Mouse (Mus musculus) stomach, embryonic 15.5 days (tissue): ENCODE data around the gene Tapbp. TPM values are rescaled to one million over a fixed set of nuclear protein-coding genes. Genes with fewer than 3 reads are reported as not detected.

Source experiments
- ATAC-seq: fragments of 200-750 bp; cut with Nextera tagmentation; 2 replicates; pipeline ENCODE4 v1.8.0; 2017; ENCODE audit warnings: low read depth, moderate number of reproducible peaks, moderate TSS enrichment; ENCODE audit not compliant: insufficient read depth, low FRiP score
- H3K27ac ChIP-seq: fragments of 300-500 bp; sonication (generic); 2 replicates; pipeline ENCODE4 v1.5.1; 2015; ENCODE audit warnings: mild to moderate bottlenecking, inconsistent platforms
- H3K27me3 ChIP-seq: fragments of 300-500 bp; sonication (generic); replicated peaks from 2 replicates; pipeline ENCODE4 v1.6.1; 2015; ENCODE audit warnings: inconsistent platforms
- H3K36me3 ChIP-seq: fragments of 300-500 bp; sonication (generic); 2 replicates; pipeline ENCODE4 v1.6.1; 2015; ENCODE audit warnings: inconsistent platforms
- H3K4me1 ChIP-seq: fragments of 300-500 bp; sonication (generic); 2 replicates; pipeline ENCODE4 v1.6.1; 2015; ENCODE audit warnings: inconsistent platforms
- H3K4me2 ChIP-seq: fragments of 300-500 bp; sonication (generic); 2 replicates; pipeline ENCODE4 v1.6.1; 2015; ENCODE audit warnings: mild to moderate bottlenecking, inconsistent platforms
- H3K4me3 ChIP-seq: fragments of 300-500 bp; sonication (generic); replicated peaks from 2 replicates; pipeline ENCODE4 v1.5.1; 2015; ENCODE audit warnings: inconsistent platforms
- H3K9ac ChIP-seq: fragments of 300-500 bp; sonication (generic); 2 replicates; pipeline ENCODE4 v1.6.1; 2015; ENCODE audit warnings: inconsistent platforms
- H3K9me3 ChIP-seq: fragments of 300-500 bp; sonication (generic); 2 replicates; pipeline ENCODE4 v1.6.1; 2016; ENCODE audit warnings: inconsistent platforms
- WGBS: fragments of 180-500 bp; shearing (Covaris S2); methylation state at CpG from one replicate; pipeline ENCODE4 v1.1.7; 2015; 5-methylcytosine and 5-hydroxymethylcytosine counted together
- polyA plus RNA-seq: library from polyadenylated mRNA; unstranded; fragments of >200 nt; fragmentation: Nextera tagmentation; extraction: Ambion mirVana; gene quantifications from 2 replicates; pipeline ENCODE4 v1.2.1, GENCODE M21; 2015

Gene Tapbp
- polyA plus RNA-seq, 1 experiment from 2014 or later, result 50.1 TPM

- 0 out of 2 replicates have a peak overlapping the region, but pooled peaks have one; percentile 21 for H3K27ac ChIP-seq
- WGBS, result 75% methylated on average over 4 of the region's 4 CpGs
- H3K4me3 ChIP-seq, result peak overlapping the region; percentile 13; the same call in 1 of the 2 replicates
- H3K4me2 ChIP-seq, result peak overlapping the region; percentile 75
- H3K27me3 ChIP-seq, result no peaks in the 10 kb centered on the region
- H3K36me3 ChIP-seq, result peaks cover 12% of the 10 kb centered on the region
- peaks cover 48% of the 10 kb centered on the region for H3K4me1 ChIP-seq
- no peak for ATAC-seq
- no peaks in the 10 kb centered on the region for H3K9me3 ChIP-seq
- H3K9ac ChIP-seq, result no peak overlapping the region
Measured at GRCm38 (mm10) chr17:33952879-33953278, 37.2 kb downstream of the Tapbp start.

GRCm38 (mm10) chr17:33953310-33953709 is 37.6 kb downstream of the Tapbp start:
- WGBS, result 68% methylated on average over 3 of the region's 3 CpGs
- ATAC-seq, result no peak
- Histone ChIP-seq H3K4me2 (peak overlapping the region; percentile 75), H3K4me1 (peaks cover 48% of the 10 kb centered on the region), H3K4me3 (peak overlapping the region; percentile 13; the same call in 1 of the 2 replicates), H3K9ac (no peak overlapping the region), H3K27me3 (no peaks in the 10 kb centered on the region), H3K27ac (0 out of 2 replicates have a peak overlapping the region, but pooled peaks have one; percentile 21), H3K9me3 (no peaks in the 10 kb centered on the region), H3K36me3 (peaks cover 12% of the 10 kb centered on the region)

GRCm38 (mm10) chr17:33953961-33954565 is 38.4 kb downstream of the Tapbp start:
- Histone ChIP-seq H3K9ac (peak overlapping the region; percentile 100), H3K4me2 (peak overlapping the region; percentile 75), H3K4me1 (peaks cover 48% of the 10 kb centered on the region), H3K27me3 (no peaks in the 10 kb centered on the region), H3K27ac (peak overlapping the region; percentile 93; the same call in 1 of the 2 replicates), H3K9me3 (no peaks in the 10 kb centered on the region), H3K36me3 (peaks cover 13% of the 10 kb centered on the region), H3K4me3 (peak overlapping the region; percentile 94)
- WGBS, result 28% methylated on average over 5 of the region's 5 CpGs
- ATAC-seq, result no peak

DNA sequence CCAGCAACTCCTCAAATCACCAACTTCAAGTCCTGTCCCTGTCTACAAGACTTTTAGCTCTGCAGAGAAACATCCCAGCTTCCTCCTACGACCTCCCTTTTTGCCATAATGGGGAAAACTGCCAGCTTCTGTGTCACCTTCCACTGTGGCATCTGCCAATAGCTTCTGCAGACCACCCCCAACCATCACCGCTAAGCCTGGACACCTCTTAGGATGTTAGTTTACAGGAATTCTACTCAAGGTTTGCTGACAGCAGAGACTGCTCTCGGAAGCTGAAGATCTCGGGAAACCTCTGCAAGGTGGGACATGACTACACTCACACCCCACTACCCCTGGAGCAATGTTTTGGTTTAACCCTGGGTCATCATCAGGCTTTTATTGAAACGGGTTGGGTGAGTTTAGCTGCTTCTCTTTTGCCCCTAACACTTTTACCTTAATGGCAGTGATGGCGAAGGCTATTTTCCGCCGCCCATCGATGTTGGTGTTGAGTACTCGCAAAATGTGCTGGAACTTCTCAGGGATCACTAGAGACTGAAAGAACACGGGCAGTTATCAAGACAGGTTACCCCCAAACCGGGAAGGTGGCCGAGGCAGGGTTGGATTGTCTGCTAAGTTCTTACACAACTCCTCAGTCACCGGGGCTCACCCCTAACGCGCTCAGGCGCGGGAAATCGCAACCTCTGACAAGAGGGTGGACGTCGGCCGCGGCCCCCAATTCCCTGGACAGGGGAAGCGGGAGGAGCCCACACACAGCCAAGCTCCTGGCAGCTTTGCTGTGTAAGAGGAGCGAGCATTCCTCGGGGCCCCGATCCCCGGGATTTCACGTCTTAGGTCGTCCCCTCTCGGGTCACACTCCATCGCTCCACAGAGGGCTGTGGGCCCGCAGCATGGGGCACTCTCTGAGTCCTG is 39.2 kb downstream of the Tapbp start:
- Histone ChIP-seq H3K9me3 (no peaks in the 10 kb centered on the region), H3K27ac (peak overlapping the region; percentile 93), H3K4me2 (peak overlapping the region; percentile 75), H3K9ac (peak overlapping the region; percentile 100), H3K4me1 (peaks cover 48% of the 10 kb centered on the region), H3K4me3 (peak overlapping the region; percentile 94), H3K36me3 (peaks cover 19% of the 10 kb centered on the region), H3K27me3 (no peaks in the 10 kb centered on the region)
- WGBS, result under 1% methylated on average over 33 of the region's 33 CpGs
- peak; percentile 3; the same call in 1 of the 2 replicates for ATAC-seq

DNA sequence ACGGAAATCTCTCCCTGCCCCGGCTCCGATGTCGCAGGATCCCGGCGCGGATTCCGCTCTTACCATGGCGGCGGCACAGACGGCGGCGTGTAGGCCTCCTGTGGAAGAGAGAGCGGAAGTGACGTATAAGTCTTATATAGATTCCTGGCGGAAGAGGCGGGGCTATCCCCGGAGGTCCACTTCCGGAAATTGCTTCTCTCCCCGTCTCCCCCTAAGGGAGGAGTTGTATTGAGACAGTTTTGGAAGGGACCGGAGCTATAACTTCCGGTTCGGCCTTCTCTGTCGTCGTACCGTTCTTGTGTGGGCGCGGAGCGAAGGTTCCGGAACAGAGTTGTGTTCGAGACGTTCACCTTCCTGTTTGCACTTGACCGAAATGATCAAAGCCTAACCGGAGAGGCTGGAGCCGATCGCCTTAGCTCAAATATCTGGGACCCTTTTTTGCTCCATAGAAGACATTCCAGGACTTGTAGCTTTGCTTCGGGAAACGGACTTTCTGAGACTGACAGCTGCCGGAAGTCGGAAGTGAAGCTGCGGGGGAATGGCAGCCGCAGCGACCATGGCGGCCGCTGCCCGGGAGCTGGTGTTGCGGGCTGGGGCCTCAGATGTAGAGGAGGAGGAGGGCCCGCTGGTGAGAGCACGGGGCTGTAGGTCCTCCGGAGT is 40.0 kb downstream of the Tapbp start, which contains the start of the genes Vps52 and Rps18:
Vps52 (plus strand) TSS at position 258 of the 660 bp plus-strand sequence.
Rps18 (minus strand) TSS at position 447 of the 660 bp plus-strand sequence.
- under 1% methylated on average over 50 of the region's 50 CpGs for WGBS
- peaks cover 25% of the 10 kb centered on the region for H3K36me3 ChIP-seq
- peak within 1 kb of the TSS; percentile 93 for H3K27ac ChIP-seq
- peak; percentile 86 for ATAC-seq
- H3K27me3 ChIP-seq, result no peaks in the 10 kb centered on the region
- H3K4me3 ChIP-seq, result peak within 1 kb of the TSS; percentile 94
- no peaks in the 10 kb centered on the region for H3K9me3 ChIP-seq
- H3K4me1 ChIP-seq, result peaks cover 40% of the 10 kb centered on the region
- peak within 1 kb of the TSS; percentile 75 for H3K4me2 ChIP-seq
- H3K9ac ChIP-seq, result peak within 1 kb of the TSS; percentile 100

DNA sequence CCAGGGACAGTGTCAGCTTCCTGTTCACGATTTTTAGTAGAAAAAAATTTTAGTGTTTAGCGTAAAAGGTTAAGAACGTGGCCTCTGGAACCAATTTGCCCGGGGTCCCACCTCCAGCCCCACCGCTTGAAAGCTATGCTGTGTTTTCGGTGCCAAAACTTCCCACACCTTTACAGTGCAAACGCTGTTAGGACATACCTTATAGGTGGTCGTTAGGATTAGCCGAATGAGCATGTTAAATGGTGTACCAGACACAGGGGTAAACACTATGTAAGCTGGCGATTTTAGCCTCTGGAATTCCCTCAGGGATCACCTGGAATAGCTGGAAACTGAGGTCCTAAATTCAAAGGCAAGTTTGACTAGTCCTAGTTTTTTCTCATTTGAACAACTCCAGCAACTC is 40.6 kb downstream of the Tapbp start:
- no peaks in the 10 kb centered on the region for H3K27me3 ChIP-seq
- 5% methylated on average over 10 of the region's 10 CpGs for WGBS
- H3K9me3 ChIP-seq, result no peaks in the 10 kb centered on the region
- H3K4me3 ChIP-seq, result peak overlapping the region; percentile 94
- H3K27ac ChIP-seq, result peak overlapping the region; percentile 90
- H3K4me1 ChIP-seq, result peaks cover 34% of the 10 kb centered on the region
- peaks cover 25% of the 10 kb centered on the region for H3K36me3 ChIP-seq
- H3K9ac ChIP-seq, result peak overlapping the region; percentile 76
- ATAC-seq, result no peak
- peak overlapping the region; percentile 75 for H3K4me2 ChIP-seq

DNA sequence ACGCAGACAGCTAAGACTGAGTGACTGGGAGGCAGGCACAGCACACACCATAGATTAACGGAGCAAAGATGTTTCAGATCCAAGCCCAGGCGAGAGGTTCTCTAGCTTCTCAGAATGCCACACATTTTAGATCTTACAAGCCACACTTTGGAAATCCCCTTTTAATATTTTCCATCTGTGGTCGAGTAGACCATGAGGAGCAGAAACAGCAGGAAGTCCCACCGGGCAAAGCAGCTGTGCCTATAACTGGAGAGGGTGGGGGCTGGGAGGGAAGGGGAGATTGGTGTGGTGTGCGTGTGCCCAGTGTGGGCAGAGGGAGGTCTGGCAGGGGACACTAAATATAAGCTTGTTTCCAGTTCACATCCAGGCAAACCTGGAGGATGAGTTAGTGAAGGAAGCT is 41.8 kb downstream of the Tapbp start:
- H3K9ac ChIP-seq, result no peak overlapping the region
- no peak overlapping the region for H3K27ac ChIP-seq
- 81% methylated on average over 6 of the region's 6 CpGs for WGBS
- H3K36me3 ChIP-seq, result peaks cover 24% of the 10 kb centered on the region
- H3K4me3 ChIP-seq, result no peak overlapping the region
- no peaks in the 10 kb centered on the region for H3K27me3 ChIP-seq
- peaks cover 25% of the 10 kb centered on the region for H3K4me1 ChIP-seq
- H3K9me3 ChIP-seq, result no peaks in the 10 kb centered on the region
- no peak for ATAC-seq
- H3K4me2 ChIP-seq, result no peak overlapping the region

DNA sequence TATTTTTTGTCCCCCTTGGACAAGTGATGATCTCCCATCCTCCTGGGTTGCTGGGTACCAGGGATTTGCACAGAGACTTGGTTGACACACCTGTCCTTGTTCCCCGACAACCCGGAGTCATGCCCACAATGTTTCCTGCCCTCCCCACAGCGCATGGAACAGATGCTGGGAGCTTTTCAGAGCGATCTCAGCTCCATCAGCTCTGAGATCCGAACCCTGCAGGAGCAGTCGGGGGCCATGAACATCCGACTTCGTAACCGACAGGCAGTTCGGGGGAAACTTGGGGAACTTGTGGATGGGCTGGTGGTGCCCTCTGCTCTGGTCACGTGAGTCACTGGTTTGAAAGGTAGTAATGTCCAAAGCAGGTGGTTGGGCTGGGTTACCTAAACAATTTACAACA is 42.8 kb downstream of the Tapbp start:
- H3K9me3 ChIP-seq, result no peaks in the 10 kb centered on the region
- H3K4me2 ChIP-seq, result no peak overlapping the region
- ATAC-seq, result no peak
- peaks cover 24% of the 10 kb centered on the region for H3K36me3 ChIP-seq
- peaks cover 15% of the 10 kb centered on the region for H3K4me1 ChIP-seq
- H3K27ac ChIP-seq, result no peak overlapping the region
- WGBS, result 92% methylated on average over 11 of the region's 11 CpGs
- no peaks in the 10 kb centered on the region for H3K27me3 ChIP-seq
- no peak overlapping the region for H3K9ac ChIP-seq
- no peak overlapping the region for H3K4me3 ChIP-seq

GRCm38 (mm10) chr17:33959135-33959534 is 43.4 kb downstream of the Tapbp start:
- Histone ChIP-seq H3K4me2 (no peak overlapping the region), H3K9ac (no peak overlapping the region), H3K27me3 (no peaks in the 10 kb centered on the region), H3K4me1 (peaks cover 8% of the 10 kb centered on the region), H3K9me3 (no peaks in the 10 kb centered on the region), H3K36me3 (peaks cover 29% of the 10 kb centered on the region), H3K4me3 (no peak overlapping the region), H3K27ac (no peak overlapping the region)
- ATAC-seq, result no peak
- 95% methylated on average over 13 of the region's 13 CpGs for WGBS

DNA sequence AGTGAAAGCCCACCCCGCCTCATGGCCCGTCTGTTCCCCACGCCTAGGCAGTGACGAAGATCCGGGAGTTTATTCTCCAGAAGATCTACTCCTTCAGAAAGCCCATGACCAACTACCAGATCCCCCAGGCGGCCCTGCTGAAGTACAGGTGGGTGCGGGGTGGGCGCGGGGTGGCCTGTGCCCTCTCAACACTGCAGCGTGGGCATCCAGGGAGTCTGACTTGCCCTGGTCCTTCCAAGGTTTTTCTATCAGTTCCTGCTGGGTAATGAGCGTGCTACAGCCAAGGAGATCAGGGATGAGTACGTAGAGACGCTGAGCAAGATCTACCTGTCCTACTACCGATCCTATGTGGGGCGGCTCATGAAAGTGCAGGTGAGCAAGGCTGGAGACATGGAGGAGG is 44.2 kb downstream of the Tapbp start:
- Histone ChIP-seq H3K27me3 (no peaks in the 10 kb centered on the region), H3K4me2 (no peak overlapping the region), H3K36me3 (peaks cover 29% of the 10 kb centered on the region), H3K27ac (no peak overlapping the region), H3K9ac (no peak overlapping the region), H3K4me3 (no peak overlapping the region), H3K9me3 (no peaks in the 10 kb centered on the region), H3K4me1 (peaks cover 4% of the 10 kb centered on the region; the same call in 1 of the 2 replicates)
- no peak for ATAC-seq
- 88% methylated on average over 15 of the region's 15 CpGs for WGBS

GRCm38 (mm10) chr17:33962876-33963275 is 47.2 kb downstream of the Tapbp start:
- no peaks in the 10 kb centered on the region for H3K27me3 ChIP-seq
- H3K4me1 ChIP-seq, result no peaks in the 10 kb centered on the region
- no peak overlapping the region for H3K4me2 ChIP-seq
- H3K27ac ChIP-seq, result no peak overlapping the region
- no peak for ATAC-seq
- no peak overlapping the region for H3K4me3 ChIP-seq
- H3K9ac ChIP-seq, result no peak overlapping the region
- H3K36me3 ChIP-seq, result peaks cover 36% of the 10 kb centered on the region
- H3K9me3 ChIP-seq, result no peaks in the 10 kb centered on the region
- WGBS, result 93% methylated on average over 7 of the region's 7 CpGs
